Mouse (Mus musculus): ENCODE measurements around the gene Kpna1.

DNA sequence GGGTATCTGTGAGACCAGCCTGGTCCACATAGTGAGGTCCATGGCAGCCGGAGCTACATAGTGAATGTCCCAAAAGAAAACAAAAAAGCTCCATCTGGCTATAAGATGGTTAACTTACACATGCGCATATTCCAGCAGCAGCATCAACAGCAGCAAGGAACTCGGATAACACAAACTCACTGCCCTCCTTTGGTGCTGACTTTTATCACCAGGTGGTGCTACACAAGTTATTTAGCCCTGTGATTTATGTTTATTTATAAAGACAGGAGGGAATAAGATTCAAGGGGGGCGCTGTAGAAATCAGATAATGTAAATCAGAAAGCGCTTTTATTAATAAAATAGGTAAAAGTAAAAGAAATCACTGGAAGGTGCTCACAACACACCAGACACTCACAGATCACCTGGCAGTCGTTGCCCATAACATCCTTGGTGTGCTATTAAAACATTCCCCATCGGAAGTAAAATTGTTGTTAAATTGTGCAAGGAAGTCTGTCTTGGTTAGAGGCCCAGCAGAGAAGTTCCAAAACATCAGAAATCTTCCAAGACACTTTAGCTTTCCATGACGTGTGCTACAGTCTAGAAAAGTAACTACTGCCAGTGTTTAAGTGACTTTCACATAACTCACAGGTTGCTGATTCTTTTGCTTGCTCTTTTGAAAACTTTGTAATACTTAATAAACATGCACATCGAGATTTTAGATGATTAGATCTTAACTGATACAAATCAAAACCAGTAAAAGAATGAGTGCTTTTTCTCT lies 91.4 kb downstream of the Kpna1 start:
- TF ChIP-seq CTCF (IDR thresholded peaks at IDR 0.05; ENCODE audit: low read depth) (peak; percentile 48), EP300 (optimal IDR thresholded peaks at IDR 0.05) (no peak)
